Mouse (Mus musculus) midbrain, embryonic 15.5 days (tissue): Measurements from ENCODE around the gene Gm36245. TPM values are rescaled to one million over a fixed set of nuclear protein-coding genes. Genes with fewer than 3 reads are reported as not detected.

Experiments used
- ATAC-seq: fragments of 200-750 bp; cut with Nextera tagmentation; replicated peaks from 2 replicates; pipeline ENCODE4 v1.8.0; 2017; ENCODE audit warnings: moderate TSS enrichment
- H3K27ac ChIP-seq: fragments of 300-500 bp; sonication (generic); 2 replicates; pipeline ENCODE4 v1.5.1; 2015; ENCODE audit warnings: mild to moderate bottlenecking, inconsistent platforms
- H3K27me3 ChIP-seq: fragments of 300-500 bp; sonication (generic); replicated peaks from 2 replicates; pipeline ENCODE4 v1.6.1; 2015; ENCODE audit warnings: inconsistent platforms
- H3K36me3 ChIP-seq: fragments of 300-500 bp; sonication (generic); replicated peaks from 2 replicates; pipeline ENCODE4 v1.6.1; 2015; ENCODE audit warnings: inconsistent platforms
- H3K4me1 ChIP-seq: fragments of 300-500 bp; sonication (generic); 2 replicates; pipeline ENCODE4 v1.6.1; 2015; ENCODE audit warnings: inconsistent platforms
- H3K4me2 ChIP-seq: fragments of 300-500 bp; sonication (generic); 2 replicates; pipeline ENCODE4 v1.6.1; 2015; ENCODE audit warnings: inconsistent platforms, mild to moderate bottlenecking, moderate library complexity
- H3K4me3 ChIP-seq: fragments of 300-500 bp; sonication (generic); 2 replicates; pipeline ENCODE4 v1.5.1; 2015; ENCODE audit warnings: mild to moderate bottlenecking, inconsistent platforms
- H3K9ac ChIP-seq: fragments of 300-500 bp; sonication (generic); 2 replicates; pipeline ENCODE4 v1.6.1; 2015; ENCODE audit warnings: mild to moderate bottlenecking, inconsistent platforms
- H3K9me3 ChIP-seq: fragments of 300-500 bp; sonication (generic); 2 replicates; pipeline ENCODE4 v1.6.1; 2016; ENCODE audit warnings: inconsistent platforms
- WGBS: fragments of 180-500 bp; shearing (Covaris S2); methylation state at CpG from one replicate; pipeline ENCODE4 v1.1.7; 2015; ENCODE audit warnings: mixed read lengths; 5-methylcytosine and 5-hydroxymethylcytosine counted together
- polyA plus RNA-seq: library from polyadenylated mRNA; unstranded; fragments of >200 nt; fragmentation: Nextera tagmentation; extraction: Ambion mirVana; gene quantifications from 2 replicates; pipeline ENCODE4 v1.2.1, GENCODE M21; 2015

Gm36245 gene
- not detected in 2 replicates for polyA plus RNA-seq

DNA sequence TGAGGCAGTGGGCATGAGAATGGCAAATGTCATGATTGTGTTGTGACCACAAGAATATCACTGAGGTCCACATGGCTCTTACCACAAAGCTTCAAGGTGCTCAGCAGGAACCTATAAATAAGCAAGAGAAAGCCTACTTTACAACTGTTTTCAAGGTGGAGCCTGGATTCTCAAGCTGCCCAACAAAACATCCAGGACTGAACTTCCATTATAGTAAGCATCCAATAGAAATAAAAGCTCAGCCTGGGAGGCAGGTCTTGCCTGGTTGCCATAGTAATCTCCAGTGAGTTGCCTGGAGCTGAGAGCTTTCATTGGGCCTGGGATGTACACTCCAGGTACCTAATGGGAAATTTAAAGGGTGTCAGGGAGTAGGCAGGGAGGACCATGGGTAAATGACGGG is at the start of gene Gm36245:
Gm36245 (plus strand) TSS at position 301 of the 400 bp plus-strand sequence.
- WGBS: 86% methylated on average over 1 of the region's 1 CpGs
- ATAC-seq: no peak
- no peak within 1 kb of the TSS for H3K9ac ChIP-seq
- no peak within 1 kb of the TSS for H3K4me2 ChIP-seq
- no peaks in the 10 kb centered on the region for H3K4me1 ChIP-seq
- no peak within 1 kb of the TSS for H3K27ac ChIP-seq
- no peaks in the 10 kb centered on the region for H3K9me3 ChIP-seq
- no peak within 1 kb of the TSS for H3K4me3 ChIP-seq
- H3K36me3 ChIP-seq: no peaks in the 10 kb centered on the region
- H3K27me3 ChIP-seq: no peaks in the 10 kb centered on the region

DNA sequence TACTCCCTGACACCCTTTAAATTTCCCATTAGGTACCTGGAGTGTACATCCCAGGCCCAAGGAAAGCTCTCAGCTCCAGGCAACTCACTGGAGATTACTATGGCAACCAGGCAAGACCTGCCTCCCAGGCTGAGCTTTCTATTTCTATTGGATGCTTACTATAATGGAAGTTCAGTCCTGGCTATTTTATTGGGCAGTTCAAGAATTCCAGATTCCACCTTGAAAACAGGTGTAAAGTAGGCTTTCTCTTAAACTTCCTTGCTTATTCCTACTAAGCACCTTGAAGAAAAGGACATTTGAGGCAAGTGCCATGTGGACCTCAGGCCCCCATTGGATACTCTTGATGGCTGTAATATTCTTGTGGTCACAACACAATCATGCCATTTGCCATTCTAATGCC is 37.3 kb upstream of the Gm36245 start, which contains the start of gene 1700025B11Rik:
1700025B11Rik (minus strand) TSS at position 101 of the 400 bp plus-strand sequence.
- Histone ChIP-seq H3K9me3 (no peaks in the 10 kb centered on the region), H3K4me2 (no peak within 1 kb of the TSS), H3K9ac (no peak within 1 kb of the TSS), H3K27ac (no peak within 1 kb of the TSS), H3K27me3 (no peaks in the 10 kb centered on the region), H3K4me3 (no peak within 1 kb of the TSS), H3K4me1 (no peaks in the 10 kb centered on the region), H3K36me3 (no peaks in the 10 kb centered on the region)
- no peak for ATAC-seq

DNA sequence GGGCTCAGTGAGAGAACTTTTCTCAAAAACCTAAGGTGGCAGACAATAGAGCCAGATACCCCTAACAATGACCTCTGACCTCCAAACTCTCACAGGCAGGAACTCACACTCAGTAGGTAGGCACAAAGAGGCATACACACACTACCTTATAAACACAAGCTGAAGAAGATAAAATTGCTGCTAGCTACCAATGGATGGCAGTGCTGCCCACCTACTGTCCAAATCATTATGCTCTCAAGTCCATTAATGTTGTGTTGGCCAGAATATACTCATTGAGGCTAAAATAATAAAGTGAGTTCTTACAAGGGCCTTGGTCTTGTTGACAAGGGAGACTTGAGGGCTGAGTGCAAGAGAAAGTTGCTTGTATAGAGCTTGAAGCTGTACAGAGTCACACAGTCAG is 35.8 kb upstream of the Gm36245 start:
- Histone ChIP-seq H3K9me3 (no peaks in the 10 kb centered on the region), H3K9ac (no peak overlapping the region), H3K4me1 (no peaks in the 10 kb centered on the region)

DNA sequence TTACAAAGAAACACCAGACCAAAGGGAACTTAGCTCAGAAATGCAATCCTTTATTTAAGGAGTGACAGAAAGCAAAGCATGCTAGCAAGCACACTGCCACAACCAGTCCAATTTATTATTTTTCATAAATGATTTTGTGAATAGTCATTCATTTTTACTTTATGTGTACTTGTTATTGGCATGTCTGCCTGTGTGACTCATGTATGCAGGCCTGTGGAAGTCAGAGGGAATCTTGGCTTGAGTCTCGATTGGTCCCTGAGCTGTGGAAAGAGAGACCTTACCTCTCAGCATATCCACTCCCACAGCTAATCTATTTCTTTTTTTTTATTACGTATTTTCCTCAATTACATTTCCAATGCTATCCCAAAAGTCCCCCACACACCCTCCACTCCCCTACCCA is 20.3 kb upstream of the Gm36245 start:
- ATAC-seq: no peak
- Histone ChIP-seq H3K4me2 (no peak overlapping the region), H3K27ac (no peak overlapping the region), H3K4me3 (no peak overlapping the region), H3K27me3 (no peaks in the 10 kb centered on the region), H3K36me3 (no peaks in the 10 kb centered on the region), H3K4me1 (no peaks in the 10 kb centered on the region), H3K9ac (no peak overlapping the region), H3K9me3 (no peaks in the 10 kb centered on the region)
- WGBS: 89% methylated on average over 2 of the region's 2 CpGs

More for the DNA sequence above, 35.8 kb upstream of the Gm36245 start:
- Histone ChIP-seq H3K36me3 (no peaks in the 10 kb centered on the region), H3K27ac (no peak overlapping the region), H3K4me2 (no peak overlapping the region), H3K27me3 (no peaks in the 10 kb centered on the region), H3K4me3 (no peak overlapping the region)
- ATAC-seq: no peak

DNA sequence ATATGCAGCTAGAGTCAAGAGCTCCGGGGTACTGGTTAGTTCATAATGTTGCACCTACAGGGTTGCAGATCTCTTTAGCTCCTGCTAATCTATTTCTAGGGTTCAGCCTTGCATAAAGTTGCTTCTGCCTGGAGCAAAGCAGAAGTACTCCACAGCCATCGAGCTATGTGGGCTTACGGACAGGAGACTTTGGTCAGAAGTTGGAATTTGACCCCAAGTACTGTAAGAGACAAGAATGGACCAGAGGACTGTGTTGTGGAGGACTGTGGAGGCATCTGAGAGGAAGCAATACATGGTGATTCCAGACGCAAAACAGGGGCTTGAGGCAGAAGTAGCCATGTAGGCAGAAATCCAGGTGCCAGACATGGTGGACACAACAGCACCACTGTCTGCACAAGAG is 19.7 kb upstream of the Gm36245 start:
- no peak overlapping the region for H3K4me2 ChIP-seq
- no peaks in the 10 kb centered on the region for H3K27me3 ChIP-seq
- no peak overlapping the region for H3K27ac ChIP-seq
- no peaks in the 10 kb centered on the region for H3K36me3 ChIP-seq
- no peaks in the 10 kb centered on the region for H3K4me1 ChIP-seq
- H3K4me3 ChIP-seq: no peak overlapping the region
- no peak for ATAC-seq
- WGBS: 93% methylated on average over 4 of the region's 4 CpGs
- no peak overlapping the region for H3K9ac ChIP-seq
- no peaks in the 10 kb centered on the region for H3K9me3 ChIP-seq

DNA sequence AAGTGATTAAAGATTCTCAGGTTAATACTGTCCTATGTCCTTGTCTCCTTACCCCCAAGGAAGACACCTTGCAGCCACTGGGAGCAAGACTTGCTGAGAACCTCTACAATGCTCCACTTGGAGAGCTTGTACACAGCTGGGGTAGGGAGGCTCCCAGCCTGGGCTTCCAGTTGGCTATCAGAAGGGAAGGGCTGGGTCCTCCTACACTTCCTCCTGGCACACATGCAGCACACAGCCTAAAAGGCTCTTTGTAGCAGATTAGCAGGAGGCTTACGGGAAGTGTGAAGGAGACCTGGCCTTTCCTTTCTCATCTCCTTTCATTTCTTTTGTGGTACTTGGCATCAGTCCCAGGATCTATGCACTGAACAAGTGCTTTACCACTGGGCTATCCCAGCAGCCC is 17.4 kb upstream of the Gm36245 start:
- Histone ChIP-seq H3K9ac (no peak overlapping the region), H3K9me3 (no peaks in the 10 kb centered on the region), H3K4me2 (no peak overlapping the region), H3K4me3 (no peak overlapping the region), H3K36me3 (no peaks in the 10 kb centered on the region), H3K27ac (no peak overlapping the region), H3K27me3 (no peaks in the 10 kb centered on the region), H3K4me1 (no peaks in the 10 kb centered on the region)
- no peak for ATAC-seq
- WGBS: 41% methylated on average over 1 of the region's 1 CpGs

DNA sequence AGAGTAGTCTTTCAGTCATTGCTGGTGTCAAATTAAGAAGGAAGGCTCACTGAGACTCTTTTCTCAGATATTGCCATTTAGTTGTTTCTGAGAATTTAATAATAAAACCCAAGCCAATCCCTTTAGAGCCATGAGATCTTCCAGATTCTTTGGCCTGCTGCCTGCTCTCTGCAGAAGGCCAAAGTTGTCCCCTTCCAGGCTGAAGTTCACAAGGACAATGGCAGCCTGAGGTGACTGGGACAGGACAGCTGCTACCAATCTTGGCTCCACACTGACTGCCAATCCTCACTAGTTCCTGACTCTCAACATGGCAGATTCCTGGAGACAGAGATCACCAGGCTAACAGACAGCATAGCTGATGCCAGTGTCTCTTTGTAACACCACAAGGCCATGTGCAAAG is 12.0 kb upstream of the Gm36245 start:
- Histone ChIP-seq H3K9me3 (no peaks in the 10 kb centered on the region), H3K36me3 (no peaks in the 10 kb centered on the region), H3K4me3 (no peak overlapping the region), H3K27ac (no peak overlapping the region), H3K27me3 (no peaks in the 10 kb centered on the region), H3K4me2 (no peak overlapping the region), H3K9ac (no peak overlapping the region), H3K4me1 (no peaks in the 10 kb centered on the region)
- no peak for ATAC-seq

DNA sequence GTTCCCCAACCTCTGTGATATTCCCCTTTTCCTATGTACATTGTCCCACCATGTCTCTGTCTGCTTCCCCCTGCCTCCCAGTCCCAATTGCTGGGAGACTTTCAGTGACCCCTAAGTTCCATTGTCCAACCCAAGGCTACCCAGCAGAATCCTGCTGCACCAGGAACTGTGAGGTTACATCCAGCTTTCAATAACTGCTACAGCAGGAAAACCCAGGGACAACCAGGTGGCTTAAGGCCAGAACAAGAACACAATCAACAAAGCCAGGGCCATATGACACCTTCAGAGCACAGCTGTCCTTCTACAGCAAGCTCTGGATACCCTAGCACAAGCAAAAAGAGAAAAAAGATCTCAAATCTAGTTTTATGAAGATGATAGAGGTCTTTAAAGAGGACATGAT is 10.1 kb upstream of the Gm36245 start:
- Histone ChIP-seq H3K4me1 (no peaks in the 10 kb centered on the region), H3K4me3 (no peak overlapping the region), H3K9me3 (no peaks in the 10 kb centered on the region), H3K27ac (no peak overlapping the region), H3K27me3 (no peaks in the 10 kb centered on the region), H3K4me2 (no peak overlapping the region), H3K36me3 (no peaks in the 10 kb centered on the region), H3K9ac (no peak overlapping the region)
- no peak for ATAC-seq

DNA sequence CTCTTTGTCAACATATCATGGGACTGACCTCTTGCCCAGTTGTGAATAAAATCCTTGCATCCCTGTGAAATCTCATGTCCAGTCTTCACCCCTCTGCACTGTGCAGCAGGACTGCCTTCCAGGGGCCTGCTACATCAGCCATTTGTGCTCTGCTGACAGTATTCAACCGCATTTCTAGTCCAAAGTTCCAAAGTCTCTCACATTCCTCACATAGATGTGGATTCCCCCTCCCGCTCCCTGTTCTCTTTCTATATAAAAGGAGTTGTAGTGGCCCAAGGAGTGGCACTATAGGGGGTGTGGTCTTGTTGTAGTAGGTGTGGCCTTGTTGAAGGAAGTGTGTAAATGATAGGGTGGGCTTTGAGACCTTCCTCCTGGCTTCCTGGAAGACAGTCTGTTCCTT is 8.2 kb upstream of the Gm36245 start:
- ATAC-seq: no peak
- no peaks in the 10 kb centered on the region for H3K9me3 ChIP-seq
- H3K4me1 ChIP-seq: no peaks in the 10 kb centered on the region
- H3K27ac ChIP-seq: no peak overlapping the region
- no peak overlapping the region for H3K9ac ChIP-seq
- H3K27me3 ChIP-seq: no peaks in the 10 kb centered on the region
- H3K36me3 ChIP-seq: no peaks in the 10 kb centered on the region
- 78% methylated on average over 2 of the region's 2 CpGs for whole genome bisulfite sequencing
- no peak overlapping the region for H3K4me2 ChIP-seq
- no peak overlapping the region for H3K4me3 ChIP-seq

DNA sequence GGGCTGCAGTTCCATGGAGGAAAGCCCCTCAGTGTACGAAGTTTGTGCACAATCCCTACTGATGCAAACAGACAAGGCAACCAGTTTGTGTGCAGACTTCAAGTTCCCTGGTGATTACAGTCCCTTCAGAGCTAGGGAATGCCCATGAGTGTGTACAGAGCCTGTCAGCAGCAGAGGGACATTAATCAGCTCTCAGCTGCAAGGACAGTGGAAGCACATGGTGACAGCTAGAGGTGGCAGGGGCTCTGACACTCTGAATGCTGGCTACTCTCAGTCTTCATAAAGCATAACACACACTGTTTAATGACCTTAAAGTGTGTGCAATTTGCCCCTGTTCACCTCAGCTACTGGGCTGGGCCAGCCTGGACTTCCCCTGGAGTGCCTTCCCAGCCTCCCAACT is 5.5 kb upstream of the Gm36245 start:
- Histone ChIP-seq H3K27ac (no peak overlapping the region), H3K36me3 (no peaks in the 10 kb centered on the region), H3K9ac (no peak overlapping the region), H3K9me3 (no peaks in the 10 kb centered on the region), H3K4me3 (no peak overlapping the region), H3K4me1 (no peaks in the 10 kb centered on the region), H3K27me3 (no peaks in the 10 kb centered on the region), H3K4me2 (no peak overlapping the region)
- no peak for ATAC-seq
- WGBS: 74% methylated on average over 1 of the region's 1 CpGs

DNA sequence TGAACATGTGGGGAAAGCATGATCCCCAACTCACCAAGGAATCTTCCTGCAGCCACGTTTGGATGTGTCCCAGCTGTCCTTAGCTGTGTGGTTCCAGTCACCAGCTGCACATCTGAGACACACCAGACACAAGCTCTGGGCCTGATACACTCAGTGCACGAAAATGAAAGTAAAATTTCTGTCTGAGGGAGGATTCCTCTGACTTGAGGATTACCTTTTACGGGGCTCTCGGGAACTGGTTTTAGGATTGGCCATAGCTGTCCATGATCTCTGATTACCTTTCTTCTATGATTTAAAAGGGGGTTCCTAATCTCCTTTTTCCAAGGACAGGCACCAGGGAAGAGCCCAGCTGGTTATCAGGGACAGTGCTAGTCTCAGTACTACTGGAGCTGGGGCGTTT is 3.1 kb upstream of the Gm36245 start, which contains the start of gene Apol10b:
Apol10b (minus strand) TSS at position 165 of the 400 bp plus-strand sequence.
- no peak within 1 kb of the TSS for H3K4me3 ChIP-seq
- no peaks in the 10 kb centered on the region for H3K36me3 ChIP-seq
- H3K27me3 ChIP-seq: no peaks in the 10 kb centered on the region
- no peak within 1 kb of the TSS for H3K27ac ChIP-seq
- H3K4me2 ChIP-seq: no peak within 1 kb of the TSS
- no peaks in the 10 kb centered on the region for H3K4me1 ChIP-seq
- H3K9ac ChIP-seq: no peak within 1 kb of the TSS
- WGBS: 67% methylated on average over 5 of the region's 5 CpGs
- no peak for ATAC-seq
- no peaks in the 10 kb centered on the region for H3K9me3 ChIP-seq

DNA sequence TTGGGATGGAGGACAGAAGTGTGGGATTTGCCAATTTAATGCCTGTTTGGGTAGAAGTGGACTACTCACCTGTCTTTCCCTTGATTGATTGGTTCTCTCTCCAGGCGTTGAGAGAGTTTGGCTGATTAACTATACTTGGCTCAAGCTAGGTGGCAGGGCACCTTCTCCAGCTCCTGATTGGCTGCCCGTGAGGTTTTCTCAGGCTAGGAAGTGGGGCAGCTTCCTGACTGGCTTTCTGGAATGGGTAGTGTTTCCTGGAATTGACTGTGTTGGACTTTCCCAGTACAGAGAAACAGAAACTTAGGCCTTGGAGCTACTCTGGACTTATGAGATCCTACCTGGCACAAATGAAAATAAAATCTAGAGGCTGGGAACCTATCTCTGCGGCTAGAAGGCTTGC is 629 bp upstream of the Gm36245 start:
- no peak overlapping the region for H3K4me2 ChIP-seq
- H3K4me3 ChIP-seq: no peak overlapping the region
- H3K36me3 ChIP-seq: no peaks in the 10 kb centered on the region
- no peaks in the 10 kb centered on the region for H3K9me3 ChIP-seq
- H3K9ac ChIP-seq: no peak overlapping the region
- H3K27me3 ChIP-seq: no peaks in the 10 kb centered on the region
- WGBS: 73% methylated on average over 3 of the region's 3 CpGs
- no peaks in the 10 kb centered on the region for H3K4me1 ChIP-seq
- no peak overlapping the region for H3K27ac ChIP-seq
- no peak for ATAC-seq

DNA sequence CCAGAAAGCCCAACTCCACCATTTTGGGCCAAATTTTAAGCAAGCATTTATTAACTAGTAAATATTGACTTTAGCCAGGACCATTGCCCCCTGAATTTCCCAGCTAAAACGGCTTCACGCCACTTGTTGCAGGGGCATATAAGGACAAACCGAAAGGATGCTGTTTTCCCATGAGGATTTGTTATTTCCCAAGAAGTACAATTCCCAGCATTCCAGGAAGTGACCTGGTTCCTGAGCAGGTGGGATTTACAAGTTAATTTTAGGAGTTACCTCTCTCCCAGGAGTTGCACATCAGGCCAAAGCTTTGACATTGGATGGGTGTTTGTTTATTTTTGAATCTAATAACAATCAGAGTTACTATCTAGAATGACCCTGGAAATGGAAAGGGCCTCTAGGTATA is 7.0 kb downstream of the Gm36245 start:
- H3K27me3 ChIP-seq: no peaks in the 10 kb centered on the region
- H3K9me3 ChIP-seq: no peaks in the 10 kb centered on the region
- 94% methylated on average over 3 of the region's 3 CpGs for WGBS
- no peak overlapping the region for H3K4me2 ChIP-seq
- H3K36me3 ChIP-seq: no peaks in the 10 kb centered on the region
- no peak overlapping the region for H3K27ac ChIP-seq
- ATAC-seq: no peak
- H3K4me3 ChIP-seq: no peak overlapping the region
- H3K9ac ChIP-seq: no peak overlapping the region
- no peaks in the 10 kb centered on the region for H3K4me1 ChIP-seq

DNA sequence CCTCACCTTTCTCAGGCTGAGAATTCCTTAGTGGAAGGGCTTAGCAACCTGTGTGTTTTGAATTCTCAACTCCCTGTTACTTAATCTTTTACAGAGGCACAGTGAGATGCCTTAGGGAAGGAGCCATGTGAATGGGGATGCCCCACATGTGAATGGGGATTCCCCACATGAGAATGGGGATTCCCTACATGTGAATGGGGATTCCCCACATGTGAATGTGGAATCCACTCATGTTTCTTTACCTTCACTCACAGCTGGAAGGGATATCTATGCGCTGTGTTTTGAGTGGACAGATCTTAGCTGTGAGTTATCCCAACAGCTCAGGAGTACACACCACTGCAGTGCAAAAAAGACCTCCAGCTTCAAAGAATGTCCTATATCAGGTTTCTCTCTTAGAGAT is 25.7 kb downstream of the Gm36245 start:
- no peak overlapping the region for H3K9ac ChIP-seq
- ATAC-seq: no peak
- H3K27ac ChIP-seq: no peak overlapping the region
- 89% methylated on average over 1 of the region's 1 CpGs for WGBS
- H3K27me3 ChIP-seq: no peaks in the 10 kb centered on the region
- H3K9me3 ChIP-seq: no peaks in the 10 kb centered on the region
- no peaks in the 10 kb centered on the region for H3K4me1 ChIP-seq
- no peak overlapping the region for H3K4me3 ChIP-seq
- no peak overlapping the region for H3K4me2 ChIP-seq
- H3K36me3 ChIP-seq: no peaks in the 10 kb centered on the region
